Mouse (Mus musculus): ENCODE data around the gene Hbs1l. TPM values are rescaled to one million over a fixed set of nuclear protein-coding genes. Genes with fewer than 3 reads are reported as not detected.

The Hbs1l gene
- total RNA-seq, 2 experiments from 2014 or later = 40.4 to 55.4 TPM

DNA sequence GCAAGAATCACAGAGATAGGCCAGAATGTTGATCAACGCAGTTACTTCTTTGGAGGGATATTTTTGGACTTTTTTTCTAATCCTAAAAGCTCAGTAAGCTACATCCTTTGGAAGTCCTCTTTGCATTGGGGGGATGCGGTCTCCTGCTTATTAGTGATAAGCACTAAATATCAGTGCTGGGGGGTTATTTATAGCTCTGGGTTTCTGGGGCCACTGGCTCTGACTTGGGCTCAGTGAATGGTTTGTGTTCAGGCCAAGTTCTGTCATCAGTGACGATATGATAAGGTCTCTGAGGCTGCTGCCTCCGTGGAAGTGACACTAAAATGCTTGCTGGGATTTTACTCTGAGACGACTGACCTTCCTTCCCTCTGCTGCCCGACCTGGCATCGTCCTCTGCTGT is 104.3 kb downstream of the Hbs1l start:
- no peak for ATAC-seq (ENCODE audit: poor library complexity, severe bottlenecking)

DNA sequence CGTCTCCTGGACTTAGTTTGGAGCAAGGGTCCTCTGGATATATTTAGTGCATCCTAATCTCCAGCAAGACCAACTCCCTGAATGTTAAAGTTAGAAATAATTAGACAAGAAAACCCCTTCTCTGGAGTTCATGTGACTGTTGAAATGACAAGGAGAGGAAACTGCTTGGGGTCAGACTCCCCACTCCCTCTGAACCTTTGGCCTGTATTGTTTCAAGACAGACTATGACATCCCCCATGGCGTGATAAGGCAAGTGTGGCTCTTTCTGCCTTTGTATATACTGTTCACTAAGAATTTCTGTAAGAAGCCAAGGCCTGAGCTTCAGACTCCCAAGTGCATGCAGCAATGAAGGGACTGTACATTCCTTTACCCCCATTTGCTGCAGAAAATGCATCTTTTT is 104.7 kb downstream of the Hbs1l start:
- no peak for ATAC-seq (ENCODE audit: poor library complexity, severe bottlenecking)

DNA sequence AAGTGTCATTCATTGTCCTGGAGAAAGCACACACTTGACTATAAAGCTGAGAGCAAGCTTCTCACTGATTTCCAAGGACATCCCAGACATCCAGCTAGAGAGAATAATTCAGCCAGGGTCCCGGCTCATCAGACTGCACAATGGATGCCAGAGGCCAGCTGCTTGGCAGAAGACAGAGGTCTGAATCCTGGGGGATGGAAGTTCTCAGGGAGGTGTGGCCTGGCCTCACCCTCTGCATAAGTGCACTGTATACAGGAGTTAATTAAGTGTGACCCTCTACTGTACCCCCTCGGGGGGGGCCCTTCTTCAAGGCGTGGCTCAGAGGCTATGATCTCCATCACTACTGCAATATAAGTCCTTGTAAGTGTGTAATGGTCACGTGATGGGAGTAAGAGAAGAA is 105.5 kb downstream of the Hbs1l start:
- no peak for ATAC-seq (ENCODE audit: poor library complexity, severe bottlenecking)

DNA sequence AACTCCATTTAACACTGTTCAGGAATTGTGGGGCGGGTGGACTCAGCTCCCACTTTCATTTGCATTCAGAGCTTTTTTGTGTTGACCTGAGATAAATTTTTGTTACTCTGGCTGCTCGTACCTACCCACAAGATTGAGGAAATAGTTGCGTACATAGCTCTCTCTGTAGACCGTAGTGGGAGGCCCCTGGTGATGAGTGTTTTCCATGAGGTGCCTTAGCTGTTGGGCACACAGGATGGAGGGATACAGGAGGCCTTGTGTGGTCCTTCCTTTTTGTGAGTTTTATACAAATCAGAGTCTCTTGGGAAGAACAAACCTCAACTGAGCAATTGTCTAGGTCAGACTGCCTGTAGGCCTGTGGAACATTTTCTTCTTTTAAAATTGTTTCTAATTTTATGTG is 109.0 kb downstream of the Hbs1l start:
- no peak for ATAC-seq (ENCODE audit: poor library complexity, severe bottlenecking)

DNA sequence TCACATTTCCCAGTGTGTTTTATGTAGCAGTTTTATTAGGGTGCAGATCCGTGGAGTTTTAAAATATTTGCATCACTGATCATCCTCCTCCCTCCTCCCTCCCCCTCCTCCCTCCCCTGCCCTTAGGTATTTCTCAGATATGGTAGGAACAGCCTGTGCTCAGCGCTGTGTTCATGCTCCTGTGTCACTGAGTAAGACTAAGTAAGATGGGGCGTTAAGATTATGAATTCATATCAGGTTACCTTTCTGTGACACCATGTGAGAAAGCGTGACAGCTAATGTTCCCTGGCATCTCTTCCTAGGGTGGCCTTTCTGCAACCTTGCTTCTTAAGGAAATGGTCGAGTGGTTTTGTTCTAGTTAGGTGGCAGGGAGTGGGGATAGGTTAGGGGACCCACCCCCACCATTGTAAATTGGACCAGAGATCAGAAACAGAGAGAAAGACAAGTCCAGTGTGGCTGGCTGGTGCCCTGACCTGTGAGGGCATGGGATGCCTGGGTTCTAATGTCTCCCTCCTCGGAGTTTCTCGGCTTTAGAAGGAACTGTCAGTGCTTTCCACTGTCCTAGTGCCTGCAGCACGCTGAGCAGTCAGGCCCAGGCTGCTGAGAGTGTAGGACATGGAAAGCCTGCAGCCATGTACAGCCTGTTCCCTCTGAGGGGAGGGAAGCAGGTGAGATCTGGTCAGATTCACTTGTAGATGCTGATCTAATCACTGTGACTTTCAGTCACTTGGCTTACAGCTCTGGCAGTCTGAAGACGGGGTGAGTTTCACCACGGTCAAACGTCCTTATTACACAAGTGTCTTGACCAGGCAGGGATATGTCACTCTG is 110.1 kb downstream of the Hbs1l start:
- ATAC-seq (ENCODE audit: poor library complexity, severe bottlenecking) = no peak

DNA sequence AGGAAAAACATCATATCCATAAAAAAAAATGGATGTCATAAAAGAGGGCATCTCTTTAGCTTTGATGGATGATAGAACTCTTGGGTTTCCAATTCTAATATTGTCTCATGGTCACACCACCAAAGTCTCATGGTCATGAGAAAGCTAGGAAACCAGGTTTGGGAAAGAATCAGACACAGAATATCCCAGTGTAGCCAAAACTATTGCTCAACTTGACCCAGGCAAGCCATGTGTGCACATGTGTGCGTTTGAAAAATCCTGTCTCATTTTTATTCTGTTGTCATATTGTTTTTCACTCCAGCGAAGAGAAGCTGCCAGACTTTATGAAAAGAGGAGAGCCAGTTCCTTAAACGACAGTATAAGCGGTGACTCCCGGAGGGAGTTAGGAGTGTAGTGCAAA is 114.9 kb downstream of the Hbs1l start:
- no peak for ATAC-seq (ENCODE audit: poor library complexity, severe bottlenecking)

DNA sequence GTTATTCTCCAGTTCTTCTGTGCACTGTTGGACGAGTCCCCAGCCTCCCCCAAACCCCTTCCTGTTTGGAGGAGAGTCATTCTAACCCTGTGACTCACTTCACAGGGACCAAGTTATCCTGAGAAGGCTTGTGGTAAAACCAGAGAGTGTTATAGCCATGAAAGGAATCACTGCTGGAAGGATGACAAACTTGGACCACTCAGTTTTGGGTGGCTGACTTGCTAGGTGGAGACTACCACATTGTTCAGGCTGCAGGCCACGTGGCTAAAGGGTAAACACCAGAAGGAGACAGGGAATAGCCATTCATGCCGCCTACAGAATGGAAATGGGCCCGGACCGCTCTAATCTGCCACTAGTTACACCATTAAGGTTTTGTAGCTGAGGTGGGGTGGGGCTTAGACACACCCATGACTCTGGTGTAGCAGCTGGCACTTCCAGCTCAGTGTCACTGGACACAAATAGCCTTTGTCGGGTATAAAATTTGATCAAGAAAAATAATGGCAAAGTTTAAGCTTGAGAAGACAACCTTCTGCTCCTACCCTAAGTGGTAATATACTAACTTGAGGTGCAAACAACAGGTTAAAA is 115.9 kb downstream of the Hbs1l start:
- ATAC-seq (ENCODE audit: poor library complexity, severe bottlenecking) = no peak

DNA sequence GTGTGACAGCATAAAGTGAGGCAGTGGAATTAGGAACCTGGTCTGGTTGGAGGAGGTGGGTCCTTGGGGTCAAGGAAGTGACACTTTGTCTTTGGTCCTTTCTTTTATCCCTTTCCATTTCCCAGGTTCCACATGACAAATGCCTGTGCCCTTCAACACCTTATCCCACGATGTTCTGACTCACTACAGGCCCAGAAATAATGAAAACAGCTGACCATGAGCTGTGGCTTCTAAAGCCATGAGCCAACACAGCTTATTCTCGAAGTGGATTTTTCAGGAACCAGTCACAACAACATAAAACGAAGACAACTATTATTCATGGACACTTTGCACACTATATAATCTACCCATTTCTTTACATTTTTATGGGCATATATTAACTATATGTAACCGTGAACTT is 119.3 kb downstream of the Hbs1l start:
- ATAC-seq (ENCODE audit: poor library complexity, severe bottlenecking) = no peak

DNA sequence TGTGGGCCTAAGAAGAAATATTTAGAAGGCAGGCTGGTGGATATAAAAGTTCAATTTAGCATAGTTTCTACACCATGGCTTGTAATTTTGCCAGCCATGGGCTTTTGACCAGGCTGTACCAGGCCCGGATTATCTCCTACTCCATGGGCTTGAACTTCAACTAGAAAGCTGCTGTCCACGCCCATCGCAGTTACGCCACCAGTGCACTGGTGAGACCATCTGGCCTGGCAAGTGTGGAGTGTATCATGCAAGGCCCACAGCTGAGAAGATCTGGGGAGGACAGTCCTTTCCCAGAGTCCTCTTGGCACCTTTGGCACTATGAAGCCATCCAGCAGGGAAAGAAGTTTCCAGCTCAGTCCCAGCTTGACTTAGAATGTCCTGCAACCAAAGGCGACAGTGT is 120.4 kb downstream of the Hbs1l start:
- ATAC-seq (ENCODE audit: poor library complexity, severe bottlenecking) = no peak

Other genes with a start within 250 kb of the Hbs1l start
- gene Myb, start 135.0 kb upstream of the Hbs1l start, total RNA-seq (2015) = 42.5 and 45.2 TPM in 2 replicates
- gene Myb, start 135.0 kb upstream of the Hbs1l start, total RNA-seq (2017) = 38.3 and 50.7 TPM in 2 replicates
- 0.09 TPM in 1 of 2 replicates, not detected in the other for gene Aldh8a1, start 81.3 kb downstream of the Hbs1l start, total RNA-seq (2015)
- 0.11 TPM in 1 of 2 replicates, not detected in the other for gene Aldh8a1, start 81.3 kb downstream of the Hbs1l start, total RNA-seq (2017)